Mouse (Mus musculus) midbrain, postnatal 0 days (tissue): Measurements from ENCODE around the gene Csrnp2. TPM values are rescaled to one million over a fixed set of nuclear protein-coding genes. Genes with fewer than 3 reads are reported as not detected.
"Not testable (repeated sequence)": the region's sequence is repeated elsewhere in the genome, so short reads cannot be mapped to it uniquely, and the experiment has no call there.

ENCODE experiments used
- ATAC-seq: fragments of 200-750 bp; cut with Nextera tagmentation; 2 replicates; pipeline ENCODE4 v1.8.0; 2017; ENCODE audit warnings: moderate number of reproducible peaks, mild to moderate bottlenecking, moderate TSS enrichment, moderate library complexity; ENCODE audit not compliant: low FRiP score
- DNase-seq: peaks from one replicate; pipeline ENCODE4 v3.0.0-alpha.2; 2015; ENCODE audit warnings: low spot score
- H3K27ac ChIP-seq: fragments of 300-500 bp; sonication (generic); 2 replicates; pipeline ENCODE4 v1.5.1; 2014; ENCODE audit warnings: low read depth, mild to moderate bottlenecking, low read length, mixed read lengths
- H3K27me3 ChIP-seq: fragments of 300-500 bp; sonication (generic); 2 replicates; pipeline ENCODE4 v1.6.1; 2014; ENCODE audit warnings: low read length, control low read depth, mixed read lengths; ENCODE audit not compliant: insufficient read depth
- H3K36me3 ChIP-seq: fragments of 300-500 bp; sonication (generic); 2 replicates; pipeline ENCODE4 v1.6.1; 2014; ENCODE audit warnings: low read length, control low read depth, mixed read lengths; ENCODE audit not compliant: insufficient read depth
- H3K4me1 ChIP-seq: fragments of 300-500 bp; sonication (generic); 2 replicates; pipeline ENCODE4 v1.6.1; 2014; ENCODE audit warnings: mild to moderate bottlenecking, control low read depth, antibody characterized with exemption, low read length, mixed read lengths; ENCODE audit not compliant: insufficient read depth
- H3K4me2 ChIP-seq: fragments of 300-500 bp; sonication (generic); 2 replicates; pipeline ENCODE4 v1.6.1; 2014; ENCODE audit warnings: low read depth, mild to moderate bottlenecking, low read length, mixed read lengths; ENCODE audit not compliant: poor library complexity, severe bottlenecking
- H3K4me3 ChIP-seq: fragments of 300-500 bp; sonication (generic); 2 replicates; pipeline ENCODE4 v1.5.1; 2014; ENCODE audit warnings: low read depth, mild to moderate bottlenecking, low read length, moderate library complexity
- H3K9ac ChIP-seq: fragments of 300-500 bp; sonication (generic); replicated peaks from 2 replicates; pipeline ENCODE4 v1.6.1; 2014; ENCODE audit warnings: mild to moderate bottlenecking, low read length, moderate library complexity, mixed read lengths; ENCODE audit not compliant: poor library complexity, severe bottlenecking
- H3K9me3 ChIP-seq: fragments of 300-500 bp; sonication (generic); 2 replicates; pipeline ENCODE4 v1.6.1; 2016; ENCODE audit warnings: low read length, control low read depth
- CTCF ChIP-seq: IDR thresholded peaks from 2 replicates; pipeline ENCODE4 v1.5.1; 2016; ENCODE audit warnings: antibody characterized with exemption, mild to moderate bottlenecking
- WGBS: fragments of 180-500 bp; shearing (Covaris S2); extraction: QIAGEN DNeasy Blood & Tissue Kit; methylation state at CpG from one replicate; pipeline ENCODE4 v1.1.7; 2014; 5-methylcytosine and 5-hydroxymethylcytosine counted together
- polyA plus RNA-seq: library from polyadenylated mRNA; unstranded; fragments of >200 nt; fragmentation: Nextera tagmentation; extraction: Ambion mirVana; gene quantifications from 2 replicates; pipeline ENCODE4 v1.2.1, GENCODE M21; 2015
- total RNA-seq: library from RNA; depleted of rRNA; stranded (reverse); fragments of >200 nt; gene quantifications from 2 replicates; pipeline ENCODE4 v1.2.3, GENCODE M21; 2014; rRNA removed

Gene Csrnp2
- total RNA-seq, result 61.5 and 66.3 TPM in 2 replicates
- 35.8 and 37.0 TPM in 2 replicates for polyA plus RNA-seq

DNA sequence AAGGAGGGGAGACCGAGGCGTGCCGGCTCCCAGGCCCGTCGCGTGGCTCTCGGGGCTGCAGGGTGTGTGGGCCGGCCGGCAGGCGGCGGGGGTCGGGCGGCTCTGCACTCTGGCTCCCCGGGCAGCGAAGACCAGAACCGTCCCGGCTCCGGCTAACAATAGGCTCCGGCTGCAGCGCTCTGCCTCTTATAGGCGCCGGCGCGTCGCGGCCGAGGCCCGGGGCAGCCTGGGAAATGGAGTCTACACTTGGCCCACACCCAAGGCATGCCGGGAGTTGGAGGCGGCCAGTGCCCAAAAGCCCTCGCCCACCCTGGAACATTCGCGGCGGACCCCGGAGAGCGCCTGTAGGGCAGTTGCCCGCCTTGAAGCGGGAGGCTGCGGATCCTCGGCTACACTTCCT lies at the start of gene Csrnp2:
TSS of gene Csrnp2 (minus strand) at position 387 of the 400 bp plus-strand sequence.
- peaks cover 15% of the 10 kb centered on the region for H3K4me1 ChIP-seq
- peak within 1 kb of the TSS; percentile 99 for H3K27ac ChIP-seq
- H3K36me3 ChIP-seq, result no peaks in the 10 kb centered on the region
- DNase-seq (peak; percentile 97), ATAC-seq (peak; percentile 97)
- under 1% methylated on average over 34 of the region's 40 CpGs for WGBS
- H3K4me2 ChIP-seq, result peak within 1 kb of the TSS; percentile 57
- no peaks in the 10 kb centered on the region for H3K9me3 ChIP-seq
- H3K9ac ChIP-seq, result peak within 1 kb of the TSS; percentile 96
- H3K27me3 ChIP-seq, result no peaks in the 10 kb centered on the region
- peak within 1 kb of the TSS; percentile 89 for H3K4me3 ChIP-seq
- TF ChIP-seq CTCF, result peak; percentile 67

DNA sequence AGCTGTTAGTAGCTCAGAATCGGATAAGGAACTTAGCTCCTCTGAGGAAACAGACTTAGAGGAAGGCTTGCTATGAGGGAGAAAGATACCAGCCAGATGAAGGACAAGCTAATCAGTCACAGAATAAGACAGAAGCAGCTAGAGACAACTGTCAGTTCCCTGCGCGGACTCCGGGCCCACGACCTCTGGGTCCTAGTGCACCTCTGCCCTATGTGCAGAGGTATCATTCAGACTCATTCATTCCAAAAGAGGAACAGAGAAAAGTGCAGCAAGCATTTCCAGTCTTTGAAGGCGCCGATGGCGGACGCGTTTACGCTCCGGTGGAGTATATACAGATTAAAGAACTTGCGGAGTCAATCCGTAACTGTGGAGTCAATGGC lies 48.4 kb upstream of the Csrnp2 start:
- H3K9ac ChIP-seq, H3K36me3 ChIP-seq, H3K27ac ChIP-seq, DNase-seq, H3K9me3 ChIP-seq, H3K27me3 ChIP-seq, H3K4me1 ChIP-seq, ATAC-seq, H3K4me3 ChIP-seq, H3K4me2 ChIP-seq: not testable (repeated sequence)
- 98% methylated on average over 14 of the region's 14 CpGs for WGBS

GRCm38 (mm10) chr15:100542876-100543650 lies 47.8 kb upstream of the Csrnp2 start:
- H3K9me3 ChIP-seq, H3K4me2 ChIP-seq, H3K27ac ChIP-seq, H3K4me3 ChIP-seq, ATAC-seq, H3K9ac ChIP-seq, H3K27me3 ChIP-seq, H3K36me3 ChIP-seq, H3K4me1 ChIP-seq, DNase-seq: not testable (repeated sequence)
- WGBS, result 97% methylated on average over 25 of the region's 28 CpGs

DNA sequence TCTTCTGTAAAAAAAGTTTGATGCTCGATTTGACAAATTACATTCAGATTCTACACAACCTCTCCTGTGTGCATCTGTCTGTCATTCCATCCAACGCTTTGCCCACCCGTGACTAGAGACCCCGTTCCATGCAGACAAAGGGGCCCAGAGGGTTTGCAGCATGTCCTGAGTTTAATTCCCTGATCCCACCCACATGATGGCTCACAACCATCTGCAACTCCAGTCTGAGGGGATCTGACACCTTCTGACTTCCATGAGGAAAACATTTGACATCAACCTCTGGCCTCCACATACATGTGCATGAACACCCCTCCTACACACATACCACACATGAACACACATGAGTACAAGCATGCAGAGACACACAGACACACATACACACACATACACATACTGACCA lies 46.1 kb upstream of the Csrnp2 start:
- ATAC-seq, result no peak
- Histone ChIP-seq H3K9me3 (no peaks in the 10 kb centered on the region), H3K9ac (no peak overlapping the region), H3K4me3 (no peak overlapping the region), H3K4me2 (no peak overlapping the region), H3K27me3 (no peaks in the 10 kb centered on the region), H3K4me1 (no peaks in the 10 kb centered on the region), H3K27ac (no peak overlapping the region), H3K36me3 (no peaks in the 10 kb centered on the region)
- 95% methylated on average over 4 of the region's 4 CpGs for WGBS
- no peak for TF ChIP-seq CTCF
- DNase-seq, result no peak

- not testable (repeated sequence) for H3K36me3 ChIP-seq, H3K9me3 ChIP-seq, H3K27me3 ChIP-seq, H3K27ac ChIP-seq, H3K4me2 ChIP-seq, H3K4me1 ChIP-seq, DNase-seq, H3K4me3 ChIP-seq, ATAC-seq, H3K9ac ChIP-seq
- WGBS, result 76% methylated on average over 1 of the region's 1 CpGs
These were observed 45.7 kb upstream of the Csrnp2 start for GRCm38 (mm10) chr15:100541001-100541400.

GRCm38 (mm10) chr15:100539411-100539810 lies 44.1 kb upstream of the Csrnp2 start:
- H3K4me3 ChIP-seq, result no peak overlapping the region
- H3K4me1 ChIP-seq, result no peaks in the 10 kb centered on the region
- no peak for ATAC-seq
- no peaks in the 10 kb centered on the region for H3K27me3 ChIP-seq
- H3K4me2 ChIP-seq, result no peak overlapping the region
- H3K9me3 ChIP-seq, result no peaks in the 10 kb centered on the region
- no peak for DNase-seq
- no peak overlapping the region for H3K27ac ChIP-seq
- no peak overlapping the region for H3K9ac ChIP-seq
- no peak for TF ChIP-seq CTCF
- H3K36me3 ChIP-seq, result no peaks in the 10 kb centered on the region
- WGBS, result 96% methylated on average over 9 of the region's 9 CpGs
